Mouse (Mus musculus): ENCODE results near the gene Slit3. TPM values are rescaled to one million over a fixed set of nuclear protein-coding genes. Genes with fewer than 3 reads are reported as not detected.

The Slit3 gene
- total RNA-seq, 2 experiments from 2014 or later = 98.5 to 98.8 TPM

GRCm38 (mm10) chr11:35669536-35669935, 548.5 kb downstream of the Slit3 start:
- no peak for DNase-seq (ENCODE audit: low spot score in 2 of 2)

GRCm38 (mm10) chr11:35670181-35670580, 549.2 kb downstream of the Slit3 start:
- no peak for DNase-seq (ENCODE audit: low spot score in 2 of 2)

GRCm38 (mm10) chr11:35670746-35671145, 549.7 kb downstream of the Slit3 start:
- DNase-seq (ENCODE audit: low spot score in 2 of 2) = peak in 1 of 2 experiments; percentile 33

GRCm38 (mm10) chr11:35673050-35673449, 552.0 kb downstream of the Slit3 start:
- DNase-seq (ENCODE audit: low spot score in 2 of 2) = peak; percentile 71 to 77

GRCm38 (mm10) chr11:35674242-35674641, 553.2 kb downstream of the Slit3 start:
- DNase-seq (ENCODE audit: low spot score in 2 of 2) = no peak

GRCm38 (mm10) chr11:35676744-35677143, 555.7 kb downstream of the Slit3 start:
- no peak for DNase-seq (ENCODE audit: low spot score in 2 of 2)

- DNase-seq (ENCODE audit: low spot score in 2 of 2) = peak; percentile 29 to 44
Observed at GRCm38 (mm10) chr11:35679976-35680375, 559.0 kb downstream of the Slit3 start.

GRCm38 (mm10) chr11:35687316-35687715, 566.3 kb downstream of the Slit3 start:
- no peak for DNase-seq (ENCODE audit: low spot score in 2 of 2)

- DNase-seq (ENCODE audit: low spot score in 2 of 2) = no peak
Observed at GRCm38 (mm10) chr11:35690515-35691281, 569.7 kb downstream of the Slit3 start.

- peak; percentile 75 to 78 for DNase-seq (ENCODE audit: low spot score in 2 of 2)
Observed at GRCm38 (mm10) chr11:35693136-35693535, 572.1 kb downstream of the Slit3 start.

- DNase-seq (ENCODE audit: low spot score in 2 of 2) = no peak
Observed at GRCm38 (mm10) chr11:35693625-35694024, 572.6 kb downstream of the Slit3 start.

- no peak for DNase-seq (ENCODE audit: low spot score in 2 of 2)
Observed at GRCm38 (mm10) chr11:35697476-35697875, 576.5 kb downstream of the Slit3 start.

GRCm38 (mm10) chr11:35698901-35699300, 577.9 kb downstream of the Slit3 start:
- no peak for DNase-seq (ENCODE audit: low spot score in 2 of 2)

GRCm38 (mm10) chr11:35703471-35703870, 582.4 kb downstream of the Slit3 start:
- DNase-seq (ENCODE audit: low spot score in 2 of 2) = no peak

- no peak for DNase-seq (ENCODE audit: low spot score in 2 of 2)
Observed at GRCm38 (mm10) chr11:35704381-35704780, 583.4 kb downstream of the Slit3 start.

GRCm38 (mm10) chr11:35704927-35705326, 583.9 kb downstream of the Slit3 start:
- no peak for DNase-seq (ENCODE audit: low spot score in 2 of 2)

GRCm38 (mm10) chr11:35707431-35707830, 586.4 kb downstream of the Slit3 start:
- no peak for DNase-seq (ENCODE audit: low spot score in 2 of 2)

GRCm38 (mm10) chr11:35711314-35711713, 590.3 kb downstream of the Slit3 start:
- DNase-seq (ENCODE audit: low spot score in 2 of 2) = no peak

GRCm38 (mm10) chr11:35718881-35719280, 597.9 kb downstream of the Slit3 start:
- DNase-seq (ENCODE audit: low spot score in 2 of 2) = no peak

- DNase-seq (ENCODE audit: low spot score in 2 of 2) = no peak
Observed at GRCm38 (mm10) chr11:35723876-35724275, 602.9 kb downstream of the Slit3 start.

GRCm38 (mm10) chr11:35726341-35726846, 605.4 kb downstream of the Slit3 start:
- DNase-seq (ENCODE audit: low spot score in 2 of 2) = no peak

- DNase-seq (ENCODE audit: low spot score in 2 of 2) = no peak
Observed at GRCm38 (mm10) chr11:35728200-35728599, 607.2 kb downstream of the Slit3 start.

- no peak for DNase-seq (ENCODE audit: low spot score in 2 of 2)
Observed at GRCm38 (mm10) chr11:35729186-35729585, 608.2 kb downstream of the Slit3 start.
